Mouse (Mus musculus) left cerebral cortex, adult 11 months (tissue): Measurements from ENCODE around the gene Apobec1.
A peak's percentile ranks its signal among the peaks of the same experiment; 100 is the strongest.
"Not testable (repeated sequence)": the region's sequence is repeated elsewhere in the genome, so short reads cannot be mapped to it uniquely, and the experiment has no call there.

ENCODE experiments used
- DNase-seq: peaks from one replicate; pipeline ENCODE4 v3.0.0; 2022; ENCODE audit warnings: low spot score

The Apobec1 gene

GRCm38 (mm10) chr6:122604260-122604659, 2.0 kb upstream of the Apobec1 start:
- no peak for DNase-seq

GRCm38 (mm10) chr6:122602992-122603322, 713 bp upstream of the Apobec1 start:
- no peak for DNase-seq

GRCm38 (mm10) chr6:122601615-122602014, 629 bp downstream of the Apobec1 start:
- DNase-seq: no peak

- DNase-seq: no peak
Measured at GRCm38 (mm10) chr6:122601031-122601430, 1.2 kb downstream of the Apobec1 start.

GRCm38 (mm10) chr6:122600066-122600646, 2.1 kb downstream of the Apobec1 start:
- no peak for DNase-seq

- DNase-seq: no peak
Measured at GRCm38 (mm10) chr6:122599054-122599737, 3.0 kb downstream of the Apobec1 start.

GRCm38 (mm10) chr6:122598436-122598835, 3.8 kb downstream of the Apobec1 start:
- no peak for DNase-seq

GRCm38 (mm10) chr6:122598014-122598413, 4.2 kb downstream of the Apobec1 start:
- DNase-seq: no peak

- no peak for DNase-seq
Measured at GRCm38 (mm10) chr6:122596608-122597007, 5.6 kb downstream of the Apobec1 start.

- DNase-seq: no peak
Measured at GRCm38 (mm10) chr6:122595637-122596036, 6.6 kb downstream of the Apobec1 start.

GRCm38 (mm10) chr6:122592905-122593304, 9.3 kb downstream of the Apobec1 start:
- no peak for DNase-seq

GRCm38 (mm10) chr6:122591027-122591758, 11.1 kb downstream of the Apobec1 start:
- no peak for DNase-seq

GRCm38 (mm10) chr6:122579086-122579485, 23.2 kb downstream of the Apobec1 start:
- no peak for DNase-seq

GRCm38 (mm10) chr6:122577030-122577429, 25.2 kb downstream of the Apobec1 start:
- no peak for DNase-seq

GRCm38 (mm10) chr6:122575037-122575436, 27.2 kb downstream of the Apobec1 start:
- DNase-seq: not testable (repeated sequence)

GRCm38 (mm10) chr6:122571617-122571959, 30.7 kb downstream of the Apobec1 start:
- DNase-seq: no peak

GRCm38 (mm10) chr6:122570695-122571616, 31.3 kb downstream of the Apobec1 start:
- no peak for DNase-seq

GRCm38 (mm10) chr6:122569762-122570161, 32.5 kb downstream of the Apobec1 start:
- no peak for DNase-seq

GRCm38 (mm10) chr6:122569113-122569512, 33.1 kb downstream of the Apobec1 start:
- no peak for DNase-seq

- DNase-seq: no peak
Measured at GRCm38 (mm10) chr6:122565070-122565784, 37.0 kb downstream of the Apobec1 start.

GRCm38 (mm10) chr6:122562463-122562862, 39.8 kb downstream of the Apobec1 start:
- peak; percentile 27 for DNase-seq

GRCm38 (mm10) chr6:122561005-122561404, 41.2 kb downstream of the Apobec1 start:
- DNase-seq: no peak
